Mouse (Mus musculus) E14TG2a.4 (cell line): ENCODE measurements at regions not wholly inside any gene's neighbourhood (a gene's known extent, or its start where the extent isn't known, plus 50 kb on each side); places are given as distances from the start of the nearest gene placed in this dataset.

Experiments
- CTCF ChIP-seq: conservative IDR thresholded peaks from 2 replicates; pipeline ENCODE4 v1.5.1; 2014; ENCODE audit warnings: low read length
- NANOG ChIP-seq: IDR thresholded peaks from 2 replicates; pipeline ENCODE4 v1.6.1; 2014; ENCODE audit warnings: borderline replicate concordance, low read length, mixed read lengths

GRCm38 (mm10) chr7:51740928-51741327, 119.1 kb downstream of the Slc17a6 start:
- TF ChIP-seq CTCF (no peak), NANOG (no peak)
